Mouse (Mus musculus) heart, postnatal 25 days (tissue): Measurements from ENCODE around the gene H2afy2. TPM values are rescaled to one million over a fixed set of nuclear protein-coding genes. Genes with fewer than 3 reads are reported as not detected.

Experiments used
- DNase-seq: peaks from one replicate; pipeline ENCODE4 v3.0.0; 2022; ENCODE audit warnings: low spot score
- intact Hi-C: fragments of 180-260 bp; cut with DNase I; formaldehyde crosslinking; loops from one replicate; pipeline ENCODE4 v1.15.1; 2025
- microRNA-seq: library from miRNA; unstranded; fragments of <30 nt; microRNA quantifications from one replicate; pipeline ENCODE4 v1.2.0, GENCODE M21; 2022
- total RNA-seq, 2 experiments: library from RNA; stranded (reverse); gene quantifications; 2 replicates each; pipeline ENCODE4 v1.2.3; 2021

Gene H2afy2
- total RNA-seq, 2 experiments from 2014 or later = 4.6 to 5.5 TPM

DNA sequence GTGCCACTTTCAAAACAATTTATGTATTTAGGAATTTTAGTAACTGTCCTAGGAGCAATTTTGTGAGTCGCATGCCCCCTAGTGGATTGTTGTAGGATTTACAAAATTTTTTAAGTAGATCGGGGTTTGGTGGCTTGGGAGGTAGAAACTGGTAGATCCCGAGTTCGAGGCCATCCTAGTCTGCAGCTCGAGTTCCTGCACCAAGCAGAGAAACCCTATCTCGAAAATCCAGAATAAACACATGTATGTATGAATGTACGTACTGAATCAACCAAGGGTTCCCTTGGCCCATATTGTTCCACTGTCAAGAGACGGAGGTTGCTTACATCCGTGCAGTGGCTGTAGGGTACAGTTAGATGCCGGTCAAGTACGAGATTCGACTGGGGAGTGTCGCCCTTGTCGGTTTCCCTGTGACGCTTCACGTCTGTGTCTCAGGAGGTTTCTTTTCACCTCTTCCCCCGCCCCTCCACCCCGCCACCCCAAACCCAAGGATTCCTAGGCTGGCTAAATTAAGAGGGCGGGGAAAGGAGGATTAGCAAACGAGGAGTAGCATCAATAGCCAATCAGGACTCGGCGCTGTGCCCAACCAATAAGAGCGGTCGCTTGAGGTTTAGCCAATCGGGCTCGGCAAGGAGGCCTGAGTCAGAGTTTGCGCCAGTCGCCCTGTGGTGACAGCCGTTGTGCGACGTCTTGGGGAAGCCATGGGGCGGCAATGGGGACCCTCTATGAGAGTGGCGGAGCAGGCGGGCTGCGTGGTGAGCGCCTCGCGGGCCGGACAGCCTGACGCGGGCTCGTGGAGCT, 88.9 kb downstream of the H2afy2 start, which contains the start of gene Tysnd1:
Tysnd1 (plus strand) TSS at position 645 of the 801 bp plus-strand sequence.
- DNase-seq = peak; percentile 90
- intact Hi-C loops = no loop called here

DNA sequence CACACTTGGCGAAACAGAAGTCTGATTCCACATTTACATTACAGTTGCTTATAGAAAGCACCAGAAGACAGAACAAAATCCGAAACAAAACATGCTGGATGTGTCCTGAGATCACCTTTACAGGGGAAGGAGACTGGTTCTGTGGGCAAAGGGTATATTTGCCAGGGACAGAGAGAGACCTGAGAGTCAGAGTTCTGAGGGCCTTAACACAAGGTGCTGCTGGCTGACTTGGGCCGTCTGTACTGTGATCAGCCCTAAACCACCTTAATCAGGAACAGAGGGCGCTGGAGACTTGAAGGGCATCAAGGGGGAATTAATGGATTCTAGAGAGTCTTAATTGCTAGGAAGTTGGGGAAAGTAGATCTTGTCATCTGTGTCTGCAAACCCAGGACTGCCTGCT, 90.4 kb downstream of the H2afy2 start:
- DNase-seq = no peak
- intact Hi-C loops = no loop called here

DNA sequence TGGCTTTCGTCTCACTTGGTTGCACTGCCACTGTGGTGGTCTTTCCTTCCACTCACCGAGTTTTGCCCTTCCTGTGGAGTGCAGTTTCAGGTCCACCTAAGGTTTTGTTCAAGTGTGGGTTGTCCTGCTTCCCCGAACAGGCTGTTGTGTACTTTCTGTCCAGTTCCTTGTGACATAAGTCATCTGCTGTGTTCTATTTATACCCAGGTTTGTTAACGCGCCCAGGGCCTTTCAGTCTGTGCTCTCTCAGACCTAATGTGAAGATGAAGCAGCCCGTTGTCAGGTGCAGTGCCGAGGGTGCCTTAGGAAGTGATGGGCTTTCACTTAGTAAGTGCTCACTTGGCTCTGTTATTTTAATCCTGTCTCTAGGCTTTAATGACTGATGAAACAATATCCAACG, 94.5 kb downstream of the H2afy2 start:
- DNase-seq = no peak
- intact Hi-C loops = no loop called here

Small RNA genes within 50 kb of the gene (microRNA-seq; reads per million reads assigned to microRNA genes)
- not detected for gene Mir5108

Other genes with a start within 250 kb of the H2afy2 start
- not detected for gene Npffr1, start 188.7 kb downstream of the H2afy2 start, total RNA-seq
- 10 to 100 TPM; 63.9 to 70.1 TPM for gene Ppa1, start 135.6 kb downstream of the H2afy2 start, total RNA-seq
- 100 to 1,000 TPM; 142 to 152 TPM for gene Sar1a, start 103.8 kb downstream of the H2afy2 start, total RNA-seq
- gene Tysnd1, start 88.6 kb downstream of the H2afy2 start, total RNA-seq = 10 to 100 TPM; 22.5 to 22.9 TPM
- gene Aifm2, start 68.9 kb downstream of the H2afy2 start, total RNA-seq = 10 to 100 TPM; 31.3 to 31.6 TPM
- gene Col13a1, start 195.0 kb upstream of the H2afy2 start, total RNA-seq = under 1 TPM; 0.78 to 0.86 TPM